Mouse (Mus musculus): ENCODE data around the gene Pink1.

Gene Pink1

GRCm38 (mm10) chr4:138326077-138326695, at the start of gene Pink1:
Gene Pink1, minus strand, starts transcription at chr4:138326307.
- in situ Hi-C loops (cut with MboI, MseI), result no loop called here

- in situ Hi-C loops (cut with MboI, MseI), result no loop called here
Observed at GRCm38 (mm10) chr4:138375117-138375516, 49.0 kb upstream of the Pink1 start.

- in situ Hi-C loops (cut with MboI, MseI), result no loop called here
Observed at GRCm38 (mm10) chr4:138370996-138371516, 44.9 kb upstream of the Pink1 start.

- in situ Hi-C loops (cut with MboI, MseI), result loop anchor here (5.0 to 10.0 kb wide), 2 partner anchors 49 to 1244 kb away; no protein-coding TSS in a partner anchor
Observed at GRCm38 (mm10) chr4:138368498-138369260, 42.6 kb upstream of the Pink1 start.

GRCm38 (mm10) chr4:138367641-138368497, 41.8 kb upstream of the Pink1 start, which contains the start of gene Cda:
Gene Cda, minus strand, starts transcription at chr4:138367992.
- in situ Hi-C loops (cut with MboI, MseI), result loop anchor here (5.0 to 10.0 kb wide), 2 partner anchors 49 to 1243 kb away; no protein-coding TSS in a partner anchor

- in situ Hi-C loops (cut with MboI, MseI), result loop anchor here (5.0 to 10.0 kb wide), 2 partner anchors 51 to 1242 kb away; no protein-coding TSS in a partner anchor
Observed at GRCm38 (mm10) chr4:138366561-138366960, 40.5 kb upstream of the Pink1 start.

GRCm38 (mm10) chr4:138363511-138363910, 37.4 kb upstream of the Pink1 start:
- in situ Hi-C loops (cut with MboI, MseI), result loop anchor here in 1 of 2 experiments (10.0 kb wide), 1 partner anchor 1239 kb away; no protein-coding TSS in a partner anchor

GRCm38 (mm10) chr4:138362883-138363282, 36.8 kb upstream of the Pink1 start:
- in situ Hi-C loops (cut with MboI, MseI), result loop anchor here in 1 of 2 experiments (10.0 kb wide), 1 partner anchor 1238 kb away; no protein-coding TSS in a partner anchor

- in situ Hi-C loops (cut with MboI, MseI), result loop anchor here in 1 of 2 experiments (10.0 kb wide), 1 partner anchor 1237 kb away; no protein-coding TSS in a partner anchor
Observed at GRCm38 (mm10) chr4:138361370-138361821, 35.3 kb upstream of the Pink1 start.

GRCm38 (mm10) chr4:138358176-138358575, 32.1 kb upstream of the Pink1 start:
- in situ Hi-C loops (cut with MboI, MseI), result no loop called here

- in situ Hi-C loops (cut with MboI, MseI), result no loop called here
Observed at GRCm38 (mm10) chr4:138356551-138356950, 30.4 kb upstream of the Pink1 start.

GRCm38 (mm10) chr4:138356141-138356540, 30.0 kb upstream of the Pink1 start:
- in situ Hi-C loops (cut with MboI, MseI), result no loop called here

GRCm38 (mm10) chr4:138355496-138355895, 29.4 kb upstream of the Pink1 start:
- in situ Hi-C loops (cut with MboI, MseI), result no loop called here

- in situ Hi-C loops (cut with MboI, MseI), result no loop called here
Observed at GRCm38 (mm10) chr4:138353438-138354171, 27.5 kb upstream of the Pink1 start.

- in situ Hi-C loops (cut with MboI, MseI), result no loop called here
Observed at GRCm38 (mm10) chr4:138352692-138353091, 26.6 kb upstream of the Pink1 start.

- in situ Hi-C loops (cut with MboI, MseI), result no loop called here
Observed at GRCm38 (mm10) chr4:138351821-138352220, 25.7 kb upstream of the Pink1 start.

- in situ Hi-C loops (cut with MboI, MseI), result loop anchor here in 1 of 2 experiments (5.0 kb wide), 1 partner anchor 1671 kb away; no protein-coding TSS in a partner anchor
Observed at GRCm38 (mm10) chr4:138348716-138349115, 22.6 kb upstream of the Pink1 start.

- in situ Hi-C loops (cut with MboI, MseI), result loop anchor here in 1 of 2 experiments (5.0 kb wide), 1 partner anchor 1670 kb away; no protein-coding TSS in a partner anchor
Observed at GRCm38 (mm10) chr4:138347280-138347679, 21.2 kb upstream of the Pink1 start.

GRCm38 (mm10) chr4:138344891-138345545, 18.9 kb upstream of the Pink1 start:
- in situ Hi-C loops (cut with MboI, MseI), result loop anchor here in 1 of 2 experiments (5.0 kb wide), 1 partner anchor 1668 kb away; no protein-coding TSS in a partner anchor

Measured in T-helper 17 cell (primary cell).